Mouse (Mus musculus): ENCODE results near the gene Gm6502. TPM values are rescaled to one million over a fixed set of nuclear protein-coding genes. Genes with fewer than 3 reads are reported as not detected.

Gm6502 gene
- 0.60 TPM for polyA plus RNA-seq (2017; shearing (Covaris generic))

GRCm38 (mm10) chr5:94314135-94314534 lies at the start of gene Gm6502:
Gene Gm6502, plus strand, starts transcription at chr5:94314435.

DNA sequence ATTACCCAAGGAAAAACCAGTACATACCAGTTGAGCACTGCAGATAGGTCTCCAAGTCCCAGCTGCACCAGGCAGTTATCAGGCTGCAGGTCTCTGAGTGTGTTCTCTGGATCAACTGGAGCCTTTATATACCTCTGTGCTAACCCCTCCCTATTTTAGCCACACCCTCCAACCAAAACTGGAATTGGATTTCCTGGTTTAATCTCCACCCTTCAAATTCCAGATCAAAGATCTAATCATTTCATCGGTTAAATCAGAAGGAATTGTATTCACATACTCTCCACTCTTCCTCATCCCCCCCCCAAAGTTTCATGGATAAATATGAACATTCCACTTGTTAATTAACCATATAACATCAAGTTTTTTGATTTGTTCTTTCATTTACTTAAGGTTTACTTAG lies 7.5 kb upstream of the Gm6502 start, which contains the start of gene A430089I19Rik:
Gene A430089I19Rik (minus strand): TSS at position 101 of the 400 bp plus-strand sequence.

DNA sequence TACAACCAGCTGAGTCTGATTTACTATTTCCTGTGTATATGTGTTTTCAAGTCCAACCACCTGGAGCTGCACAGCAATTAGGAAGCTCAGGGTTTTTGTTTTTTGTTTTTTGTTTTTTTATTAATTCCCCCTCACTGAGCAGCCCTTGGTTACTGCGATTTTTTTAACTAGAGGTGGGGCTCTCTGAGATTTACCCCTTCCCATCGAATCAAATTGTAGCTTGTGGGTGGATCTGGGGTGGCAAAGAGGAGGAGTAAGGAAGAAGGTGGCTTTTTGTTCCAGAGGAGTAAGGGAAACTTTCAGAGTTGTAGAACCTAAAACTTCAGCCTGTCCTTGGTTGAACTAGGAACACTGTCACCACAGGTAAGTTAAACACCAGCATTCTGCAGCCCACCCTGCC lies 25.2 kb downstream of the Gm6502 start, which contains the start of gene AA792892:
Gene AA792892 (plus strand): TSS at position 301 of the 400 bp plus-strand sequence.

Other genes starting within 250 kb of the Gm6502 start
- not detected for gene BC061212, start 243.9 kb upstream of the Gm6502 start, polyA plus RNA-seq (2017; shearing (Covaris generic))
- 1.2 TPM for gene Gm6351, start 238.1 kb upstream of the Gm6502 start, polyA plus RNA-seq (2017; shearing (Covaris generic))
- gene Gm3106, start 96.4 kb upstream of the Gm6502 start, polyA plus RNA-seq (2017; shearing (Covaris generic)), result not detected
- not detected for gene A430089I19Rik, start 7.6 kb upstream of the Gm6502 start, polyA plus RNA-seq (2017; shearing (Covaris generic))
- gene AA792892, start 25.3 kb downstream of the Gm6502 start, polyA plus RNA-seq (2017; shearing (Covaris generic)), result not detected
- 0.62 TPM for gene Gm7682, start 131.3 kb downstream of the Gm6502 start, polyA plus RNA-seq (2017; shearing (Covaris generic))
- 1.8 TPM for gene Gm3139, start 211.9 kb downstream of the Gm6502 start, polyA plus RNA-seq (2017; shearing (Covaris generic))